Comparison of ENCODE assay signal across 22 mouse cellular contexts in the genomic region with DNA sequence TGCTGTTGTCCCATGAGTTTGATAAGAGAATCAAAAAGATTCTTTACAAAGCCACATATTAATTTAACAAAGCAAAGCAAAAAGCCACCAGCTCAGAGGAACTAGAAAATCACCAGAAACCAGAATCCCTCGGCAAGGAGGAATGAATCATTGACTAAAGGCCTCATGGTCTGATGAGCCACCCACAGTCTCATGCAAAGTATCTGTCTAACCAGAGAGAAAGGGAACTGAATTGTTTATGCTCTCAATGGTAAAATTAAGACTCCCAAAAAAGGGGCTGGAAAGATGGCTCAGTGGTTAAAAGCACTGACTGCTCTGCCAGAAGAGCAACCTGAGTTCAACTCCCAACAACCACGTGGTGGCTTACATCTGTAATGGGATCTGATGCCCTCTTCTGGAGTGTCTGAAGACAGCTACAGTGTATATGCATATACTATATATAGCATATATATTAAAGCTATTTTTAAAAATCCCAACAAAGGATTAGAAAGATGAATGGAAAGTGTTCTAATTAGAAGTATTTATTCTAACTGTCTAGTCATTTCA.
"Had no signal": no experiment of that assay in that cellular context is flagged by ENCODE, and none has a peak within 500 bp of the region (broad histone marks: within the 10 kb centered on the region; RNA-seq: fewer than 3 reads in every experiment).

No protein-coding gene starts in this region.

- H3K4me3 ChIP-seq: limb, embryonic 13.5 days; liver, embryonic 13.5 days; midbrain, embryonic 12.5 days; midbrain, embryonic 15.5 days; neural tube, embryonic 12.5 days; neural tube, embryonic 15.5 days had no signal

- ATAC-seq: midbrain, embryonic 15.5 days had no signal

- H3K36me3 ChIP-seq: limb, embryonic 13.5 days; liver, embryonic 13.5 days; midbrain, embryonic 12.5 days; midbrain, embryonic 15.5 days; neural tube, embryonic 12.5 days; neural tube, embryonic 15.5 days had no signal

- H3K27me3 ChIP-seq: limb, embryonic 13.5 days; liver, embryonic 13.5 days; midbrain, embryonic 12.5 days; midbrain, embryonic 15.5 days; neural tube, embryonic 12.5 days; neural tube, embryonic 15.5 days had no signal

- H3K4me2 ChIP-seq: limb, embryonic 13.5 days; liver, embryonic 13.5 days; midbrain, embryonic 12.5 days; midbrain, embryonic 15.5 days; neural tube, embryonic 12.5 days; neural tube, embryonic 15.5 days had no signal

- H3K27ac ChIP-seq: limb, embryonic 13.5 days; liver, embryonic 13.5 days; midbrain, embryonic 12.5 days; midbrain, embryonic 15.5 days; neural tube, embryonic 12.5 days; neural tube, embryonic 15.5 days; stomach, postnatal 0 days had no signal

- DNase-seq: kidney, adult 18-20 months; kidney, adult 9 months; kidney, postnatal 14 days; kidney, postnatal 4 days; left cerebral cortex, postnatal 4 days; liver; liver, embryonic 13.5 days; lung, adult 2 months; lung, postnatal 14 days; lung, postnatal 4 days; right cerebral cortex, adult 18-20 months; right cerebral cortex, postnatal 14 days; right cerebral cortex, postnatal 4 days; thymus, adult 2 months; thymus, postnatal 14 days; thymus, postnatal 4 days had no signal

- H3K4me1 ChIP-seq: limb, embryonic 13.5 days; liver, embryonic 13.5 days; midbrain, embryonic 12.5 days; midbrain, embryonic 15.5 days; neural tube, embryonic 12.5 days; neural tube, embryonic 15.5 days had no signal

- H3K9ac ChIP-seq: limb, embryonic 13.5 days; liver, embryonic 13.5 days; midbrain, embryonic 12.5 days; midbrain, embryonic 15.5 days; neural tube, embryonic 12.5 days; neural tube, embryonic 15.5 days had no signal

- H3K9me3 ChIP-seq: limb, embryonic 13.5 days; liver, embryonic 13.5 days; midbrain, embryonic 12.5 days; midbrain, embryonic 15.5 days; neural tube, embryonic 12.5 days; neural tube, embryonic 15.5 days had no signal
